Mouse (Mus musculus) mature B cell (primary cell): ENCODE measurements around the gene Tyrp1.

ENCODE experiments used
- in situ Hi-C: fragments of 300-500 bp; cut with MboI; formaldehyde crosslinking; loops from 2 replicates; pipeline ENCODE4 v1.14.3; 2019

Tyrp1 gene

DNA sequence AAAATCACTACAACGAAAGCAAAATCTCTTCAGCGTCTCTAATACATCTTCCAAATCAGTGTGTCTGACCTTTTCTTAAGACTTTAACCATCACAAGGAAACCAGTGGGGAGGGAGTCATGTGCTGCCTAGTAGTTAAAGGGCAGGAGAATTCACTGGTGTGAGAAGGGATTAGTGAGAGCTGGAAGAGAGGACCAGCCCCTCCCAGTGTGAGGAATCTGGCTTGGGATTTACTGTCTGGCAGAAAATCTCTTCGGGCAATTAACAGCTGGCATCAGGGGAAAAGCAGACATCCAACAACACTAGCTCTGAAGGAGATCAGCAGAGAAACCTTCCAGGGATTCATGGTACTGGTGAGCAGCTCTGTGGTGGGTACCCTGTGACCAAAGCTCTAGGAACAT lies at the start of gene Tyrp1:
Tyrp1 (plus strand) TSS at position 74 of the 400 bp plus-strand sequence.
- in situ Hi-C loops = no loop called here

DNA sequence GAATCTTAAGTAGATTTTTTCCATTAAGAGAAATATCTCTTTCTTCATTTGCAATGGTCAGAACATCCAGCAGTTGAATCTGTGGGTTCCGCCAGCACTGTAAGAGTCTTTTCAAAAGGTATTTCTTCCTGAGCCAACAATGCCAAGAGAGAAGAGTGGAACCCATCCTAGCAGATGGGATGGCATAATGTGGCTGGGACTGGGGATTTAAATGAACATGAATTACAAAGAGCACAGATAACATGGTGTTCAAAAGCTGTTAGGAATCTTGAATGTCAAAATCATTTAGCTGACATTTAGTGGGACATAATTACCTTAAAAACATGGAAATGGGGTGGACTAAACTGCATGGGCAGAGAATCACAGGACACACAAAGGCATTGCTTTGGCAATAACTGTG lies 45.6 kb upstream of the Tyrp1 start:
- in situ Hi-C loops = no loop called here

DNA sequence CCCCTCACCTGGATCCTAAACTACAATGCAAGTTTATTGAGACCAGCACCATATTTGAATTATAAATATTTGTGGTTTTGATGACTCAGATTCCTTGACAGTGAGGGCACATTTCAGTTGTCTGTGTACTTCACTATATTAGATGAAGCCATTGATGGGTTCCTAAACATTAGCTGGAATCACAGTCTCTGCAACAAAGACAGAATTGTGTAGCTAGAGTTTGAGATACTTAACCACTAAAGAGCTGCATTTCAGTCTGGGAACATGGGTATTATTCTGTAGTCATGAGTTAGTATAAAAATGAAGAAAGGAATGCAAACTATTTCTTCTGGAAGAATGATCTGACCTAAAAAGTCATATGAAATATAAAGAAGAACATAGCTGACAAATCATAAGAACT lies 14.4 kb upstream of the Tyrp1 start:
- in situ Hi-C loops = no loop called here

DNA sequence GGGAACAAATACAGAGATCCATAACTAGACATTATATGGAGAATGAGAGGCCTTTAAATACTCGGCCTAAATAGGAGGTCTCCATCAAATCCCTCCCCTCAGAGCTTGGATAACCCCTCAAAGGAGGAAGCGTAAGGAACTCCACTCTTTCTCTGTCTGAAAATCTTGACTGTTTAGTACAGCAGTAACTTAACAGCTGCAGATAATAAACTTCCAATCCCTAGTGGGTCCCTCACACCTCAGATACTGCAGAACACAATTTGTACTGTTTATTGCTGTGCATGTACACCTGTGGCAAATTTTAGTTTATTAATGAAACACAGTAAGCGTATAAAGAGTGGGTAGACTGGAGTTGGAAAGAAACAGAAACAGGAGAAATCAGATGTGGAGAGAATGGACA lies 12.0 kb upstream of the Tyrp1 start:
- in situ Hi-C loops = no loop called here

DNA sequence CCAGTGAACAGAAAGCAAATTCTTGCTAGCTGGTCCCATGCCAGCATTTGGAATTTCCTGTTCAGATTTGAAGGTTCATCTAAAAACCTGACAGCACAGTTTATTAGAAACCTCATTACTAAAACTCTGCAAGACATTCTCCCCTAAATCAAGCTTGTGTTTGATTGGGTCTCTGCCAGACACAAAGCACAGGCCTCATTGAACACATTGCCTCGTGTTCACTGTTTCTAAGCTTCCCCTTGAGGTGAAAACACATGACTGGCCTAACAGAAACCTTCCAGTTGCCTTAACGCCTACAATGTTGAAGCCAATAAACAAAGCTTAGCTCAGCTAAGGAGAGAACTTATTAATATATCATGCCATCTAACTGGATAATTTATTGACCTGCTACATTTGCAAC lies 5.7 kb upstream of the Tyrp1 start:
- in situ Hi-C loops = no loop called here

DNA sequence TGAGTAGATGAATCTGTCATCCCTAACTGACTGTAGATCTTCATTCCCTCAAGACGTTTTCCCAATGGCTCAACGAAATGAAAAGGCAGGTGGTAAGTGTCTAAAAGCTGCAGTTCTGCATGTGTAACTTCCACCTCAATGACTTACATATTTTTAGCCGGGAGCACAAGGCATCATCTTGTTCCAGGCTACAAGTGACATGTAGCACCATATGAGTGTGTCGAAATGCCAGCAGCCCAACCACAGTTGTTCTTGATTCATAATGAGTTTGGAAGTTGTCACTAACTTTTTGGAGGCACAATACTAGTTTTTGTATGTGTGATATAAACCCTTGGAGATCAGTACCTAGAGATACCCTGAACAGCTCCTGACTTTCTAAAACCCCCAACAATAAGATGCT lies 5.4 kb downstream of the Tyrp1 start:
- in situ Hi-C loops = no loop called here

DNA sequence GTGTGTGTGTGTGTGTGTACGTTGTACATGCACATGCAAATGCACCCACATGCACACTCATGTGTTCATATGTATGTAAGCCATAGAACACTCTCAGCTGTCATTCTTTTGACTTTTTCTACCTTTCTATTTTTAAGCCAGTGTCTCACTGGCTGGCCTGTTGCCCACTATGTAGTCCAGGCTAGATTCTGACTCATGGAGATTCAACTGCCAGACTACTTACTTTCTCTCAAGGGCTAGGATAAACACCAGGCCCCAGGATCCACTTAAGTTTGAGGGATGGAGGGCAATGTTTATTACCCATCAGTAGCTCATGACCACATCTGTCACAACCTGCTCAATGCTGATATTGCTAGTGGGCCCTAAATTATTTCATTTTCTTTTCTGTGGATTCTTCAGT lies 8.1 kb downstream of the Tyrp1 start:
- in situ Hi-C loops = no loop called here

DNA sequence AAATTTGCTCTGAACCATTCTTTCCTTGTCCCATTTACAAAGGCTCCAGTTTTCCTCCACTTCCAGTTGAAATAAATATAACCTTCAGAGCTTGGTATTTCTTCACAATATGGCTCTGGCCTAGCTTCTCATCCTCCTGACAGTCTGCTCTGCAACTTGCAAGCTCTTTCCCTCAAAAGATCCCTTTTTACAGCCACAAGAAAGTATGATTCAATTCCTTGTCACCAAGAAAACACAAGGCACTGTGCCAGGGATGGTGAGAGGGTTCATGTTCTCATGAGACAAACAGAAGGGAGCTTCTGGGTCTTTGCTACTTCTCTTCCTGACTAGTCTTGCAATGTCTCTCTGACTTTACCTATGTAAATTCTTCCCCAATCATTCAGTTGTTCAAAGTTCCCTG lies 9.8 kb downstream of the Tyrp1 start:
- in situ Hi-C loops = no loop called here

DNA sequence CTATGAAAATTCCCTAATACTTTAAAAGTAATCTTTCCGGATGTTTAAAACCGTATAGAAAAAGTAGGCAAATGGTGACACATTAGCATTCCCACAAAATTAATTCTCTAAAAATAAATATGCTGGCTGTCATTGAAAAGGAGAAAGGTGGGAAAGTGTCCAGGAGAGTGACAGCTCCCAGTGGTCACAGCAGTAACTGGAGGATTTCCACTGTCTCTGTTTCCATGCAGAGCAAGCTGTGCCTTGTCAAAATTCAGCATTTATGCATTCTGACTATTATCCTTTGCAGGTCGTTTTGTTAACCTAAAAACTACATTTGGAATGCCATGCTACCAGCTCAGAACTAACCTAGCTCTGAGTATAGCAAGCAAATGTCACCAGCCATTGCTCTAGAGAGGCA lies 12.1 kb downstream of the Tyrp1 start:
- in situ Hi-C loops = no loop called here

DNA sequence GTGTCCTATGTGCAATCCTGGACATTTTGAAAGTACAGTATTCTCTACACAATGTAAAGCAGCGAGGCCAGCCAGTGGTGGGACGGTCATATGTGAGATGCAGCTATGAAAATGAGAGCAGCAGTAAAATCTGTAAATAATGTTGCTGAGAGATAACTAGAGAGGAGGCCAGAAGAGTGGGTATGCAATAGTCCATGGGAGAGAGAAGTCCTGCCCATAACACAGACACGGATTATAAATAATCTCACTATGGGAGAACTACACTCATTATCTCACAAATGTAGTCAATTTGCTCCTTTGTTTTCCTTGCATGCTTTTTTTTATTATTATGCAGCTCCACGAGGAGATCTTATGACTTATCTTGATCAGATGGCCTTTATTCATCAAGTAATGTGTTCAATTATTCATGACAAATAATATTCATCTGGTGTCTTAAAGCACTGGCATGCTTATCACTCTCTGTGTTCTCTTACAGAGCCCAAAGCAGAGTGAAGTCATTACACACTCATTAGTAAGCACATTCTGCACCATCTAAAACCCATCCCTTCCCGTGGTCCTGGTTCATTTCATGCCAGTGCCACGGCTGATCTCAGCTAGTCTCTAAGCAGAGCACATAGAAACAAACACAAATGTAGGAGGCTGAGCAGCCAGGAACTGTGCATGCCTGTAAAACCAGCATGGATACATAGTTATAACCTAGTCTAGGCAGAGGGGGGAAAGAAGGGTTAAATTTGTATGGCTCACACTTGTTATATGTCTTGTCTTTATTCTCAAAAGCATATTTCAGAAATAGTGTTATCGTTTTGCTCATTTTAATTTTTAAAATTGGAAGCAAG lies 18.9 kb downstream of the Tyrp1 start:
- in situ Hi-C loops = no loop called here

DNA sequence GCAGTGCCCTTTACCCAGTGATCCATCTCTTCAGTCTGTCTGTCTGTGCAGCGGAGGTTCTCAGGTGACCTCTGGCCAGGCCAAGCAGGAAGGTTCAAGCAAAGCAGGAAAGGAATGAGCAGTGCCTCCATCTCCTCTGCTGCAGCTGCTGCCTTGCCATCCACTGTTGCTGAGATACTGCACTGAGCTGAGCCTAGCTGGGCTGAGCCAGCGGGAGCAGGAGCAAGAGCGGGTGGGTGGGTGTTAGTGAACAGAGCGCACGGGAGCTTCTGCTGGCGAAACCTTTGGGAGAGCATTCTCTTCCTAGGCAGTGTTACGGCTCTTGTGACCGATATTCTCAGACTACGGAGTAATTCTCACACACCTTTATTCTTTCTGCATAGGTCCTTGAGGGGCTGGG lies 21.6 kb downstream of the Tyrp1 start:
- in situ Hi-C loops = no loop called here

DNA sequence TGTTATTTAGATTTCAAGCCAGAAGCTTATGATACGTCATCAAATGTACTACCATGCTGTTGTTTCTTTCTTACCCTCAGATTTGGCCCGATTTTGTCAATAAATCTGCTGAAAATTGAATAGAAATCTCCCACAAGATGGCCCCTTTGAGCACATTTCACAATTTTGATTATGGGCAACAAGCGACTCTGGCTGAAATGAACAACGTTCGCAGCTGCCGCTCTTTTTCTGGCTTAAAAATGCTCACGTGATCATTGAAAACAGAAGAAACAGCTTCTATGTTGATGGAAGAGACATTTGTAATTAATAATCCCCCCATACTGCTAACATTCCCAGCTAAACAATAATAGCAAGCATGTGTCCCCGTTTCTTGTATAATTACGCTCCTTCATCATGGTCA lies 29.0 kb downstream of the Tyrp1 start:
- in situ Hi-C loops = no loop called here

DNA sequence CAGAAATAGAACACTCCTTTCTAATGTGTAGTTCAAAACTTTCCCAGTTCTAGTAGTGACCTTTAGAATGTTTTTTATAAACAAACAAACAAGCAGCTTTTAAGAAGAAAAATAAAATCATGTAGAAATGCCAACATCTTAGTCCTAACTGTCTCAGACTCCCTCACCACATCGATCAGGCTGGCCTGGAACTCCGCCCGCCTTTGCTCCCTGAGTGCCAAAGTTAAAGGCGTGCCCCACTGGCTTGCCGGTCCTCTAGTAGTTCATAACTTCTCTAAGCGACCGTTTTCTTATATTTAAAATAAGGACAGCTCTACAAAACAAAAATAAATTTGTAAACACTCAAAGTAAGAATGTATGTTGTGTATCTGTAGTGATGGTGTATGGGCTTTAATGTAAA lies 30.0 kb downstream of the Tyrp1 start:
- in situ Hi-C loops = no loop called here

DNA sequence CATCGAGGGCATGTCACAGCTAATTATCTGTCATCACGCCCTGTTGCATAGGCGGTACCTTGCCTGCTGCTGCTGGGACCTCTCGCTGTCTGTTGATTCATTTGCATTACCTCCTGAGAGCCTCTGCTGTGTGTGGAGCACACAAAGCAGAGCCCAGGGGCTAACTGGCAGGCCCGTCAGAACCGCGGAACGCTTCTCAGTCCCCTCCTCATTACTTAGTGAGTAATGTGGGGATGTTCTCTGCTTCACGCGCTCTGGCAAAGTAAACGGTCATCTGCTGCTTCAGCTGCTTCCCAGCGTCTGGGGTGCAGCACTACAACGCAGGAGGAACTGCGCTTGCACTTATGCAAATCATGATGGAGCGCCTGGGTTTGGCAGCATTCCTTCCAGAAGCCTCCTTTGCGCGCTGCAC lies 30.6 kb downstream of the Tyrp1 start:
- in situ Hi-C loops = no loop called here

DNA sequence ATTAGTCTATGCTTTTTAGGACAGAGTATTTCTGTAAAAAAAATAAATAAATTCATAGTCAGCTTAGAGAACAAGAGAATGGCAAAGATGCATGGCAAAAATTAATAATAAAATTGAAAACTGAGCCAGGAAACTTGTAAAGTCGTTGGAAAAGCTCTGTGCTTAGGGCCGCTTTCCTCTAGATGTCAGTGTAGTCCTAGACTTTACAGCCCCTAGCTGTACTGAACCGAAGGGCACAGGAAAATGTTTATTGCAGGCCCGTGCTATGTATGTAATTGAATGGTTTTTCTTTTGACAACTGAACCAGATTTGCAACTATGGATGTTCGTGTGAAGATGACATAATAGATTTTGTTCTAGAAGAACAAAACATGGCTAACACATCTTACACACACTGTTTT lies 32.1 kb downstream of the Tyrp1 start:
- in situ Hi-C loops = no loop called here

DNA sequence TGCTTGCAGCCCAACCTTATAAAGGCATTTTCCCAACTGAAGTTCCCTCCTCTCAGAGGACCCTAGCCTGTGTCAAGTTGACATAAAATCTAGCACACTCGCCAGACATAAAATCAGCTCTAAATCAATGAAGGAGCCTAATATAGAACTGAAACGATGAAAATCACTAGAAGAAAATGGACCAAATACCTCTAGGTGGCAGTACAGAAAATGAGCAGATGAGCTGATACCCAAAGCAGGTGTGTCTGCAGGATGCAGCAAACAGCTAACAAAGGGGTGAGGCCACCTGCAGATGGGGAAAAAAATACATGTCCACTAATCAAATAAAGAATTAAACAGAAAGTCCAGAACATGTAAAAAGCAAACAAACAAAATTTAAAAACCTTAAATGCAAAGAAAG lies 35.7 kb downstream of the Tyrp1 start:
- in situ Hi-C loops = no loop called here

DNA sequence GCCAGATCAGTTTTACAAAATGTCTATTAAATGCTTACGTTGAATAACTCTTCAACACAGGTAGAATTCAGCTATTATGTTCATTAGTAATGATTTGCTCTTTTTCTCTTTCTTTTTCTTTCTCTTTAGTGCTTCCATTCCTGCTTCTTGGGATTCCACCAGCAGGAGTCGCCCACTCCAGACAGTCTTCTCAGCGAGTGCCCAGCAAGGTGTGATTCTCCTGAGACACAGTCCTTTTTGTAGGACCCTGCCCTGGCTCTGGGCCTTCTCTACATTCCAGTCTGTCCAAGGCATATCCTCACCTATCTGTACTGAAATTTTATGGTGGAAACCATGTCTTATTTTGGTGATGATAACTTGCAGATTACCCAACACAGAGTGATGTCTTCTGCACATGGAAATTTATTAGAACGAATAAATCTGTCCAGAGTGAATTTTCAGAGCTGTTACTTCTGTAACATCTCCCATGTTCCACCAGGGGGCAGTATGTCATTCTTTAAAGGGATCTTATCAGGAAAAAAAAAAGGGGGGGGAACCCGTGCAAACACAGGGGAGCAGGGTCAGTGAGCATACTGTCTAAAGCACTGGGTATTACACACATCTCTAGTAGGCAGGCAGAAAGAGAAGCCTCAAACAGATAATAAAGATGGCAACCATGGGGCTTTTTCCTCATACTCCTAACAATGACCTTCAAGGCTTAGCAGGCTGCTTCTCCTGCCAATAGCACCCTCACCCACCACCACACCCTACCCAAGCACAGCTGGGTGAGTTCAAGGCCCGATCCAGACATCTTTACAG lies 39.1 kb downstream of the Tyrp1 start:
- in situ Hi-C loops = no loop called here

DNA sequence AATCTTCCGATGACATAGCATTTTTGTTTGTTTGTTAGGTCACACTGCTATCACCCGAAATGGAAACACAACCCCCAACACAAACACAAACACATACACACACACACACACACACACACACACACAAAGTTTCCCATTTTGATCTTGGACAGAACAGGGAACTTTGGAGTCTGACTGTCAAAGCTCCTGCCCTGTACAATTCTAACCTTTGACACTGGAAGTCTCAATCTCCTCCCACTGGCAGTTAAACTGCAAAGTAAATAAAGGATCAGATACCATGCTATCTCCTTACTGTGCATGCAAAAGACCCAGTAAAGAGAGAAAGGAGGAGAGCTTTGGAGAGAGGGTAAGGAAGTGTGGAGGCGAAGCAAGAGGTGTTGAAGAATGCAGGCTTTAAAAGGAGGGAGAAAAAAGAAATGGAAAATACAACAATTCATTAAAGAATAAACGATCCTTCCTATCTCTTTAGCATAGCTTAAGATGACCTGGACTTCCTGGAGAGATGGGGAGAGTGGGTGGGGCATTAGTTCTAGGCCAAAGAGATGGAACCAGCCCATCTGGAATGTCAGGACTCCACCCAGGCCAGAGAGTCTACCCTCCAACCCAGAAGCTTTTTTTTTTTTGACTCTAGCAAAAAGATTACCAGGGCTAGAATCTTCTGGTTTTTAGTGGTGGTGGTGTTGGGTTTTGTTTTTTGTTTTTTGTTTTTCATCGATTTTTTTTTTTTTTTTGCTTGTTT lies 40.4 kb downstream of the Tyrp1 start:
- in situ Hi-C loops = no loop called here

DNA sequence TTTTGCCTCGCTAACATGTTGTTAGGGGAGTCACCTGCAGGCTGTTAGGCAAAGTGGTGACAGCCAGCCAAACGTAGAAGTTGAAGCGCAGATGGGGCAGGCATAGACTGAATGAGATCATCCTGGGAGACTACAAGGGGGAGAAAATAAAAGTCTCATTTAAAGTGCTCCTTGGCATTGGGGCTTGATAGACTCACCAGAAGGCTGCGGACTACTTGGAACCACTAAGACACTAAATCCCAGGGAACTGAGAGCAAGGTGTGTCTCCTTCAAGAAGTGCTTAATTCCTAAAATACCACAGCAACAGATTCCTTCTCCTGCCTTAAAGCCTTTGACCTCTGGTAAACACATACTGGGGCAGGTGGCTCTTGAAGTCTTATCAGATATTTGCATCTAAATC lies 41.1 kb downstream of the Tyrp1 start:
- in situ Hi-C loops = no loop called here

DNA sequence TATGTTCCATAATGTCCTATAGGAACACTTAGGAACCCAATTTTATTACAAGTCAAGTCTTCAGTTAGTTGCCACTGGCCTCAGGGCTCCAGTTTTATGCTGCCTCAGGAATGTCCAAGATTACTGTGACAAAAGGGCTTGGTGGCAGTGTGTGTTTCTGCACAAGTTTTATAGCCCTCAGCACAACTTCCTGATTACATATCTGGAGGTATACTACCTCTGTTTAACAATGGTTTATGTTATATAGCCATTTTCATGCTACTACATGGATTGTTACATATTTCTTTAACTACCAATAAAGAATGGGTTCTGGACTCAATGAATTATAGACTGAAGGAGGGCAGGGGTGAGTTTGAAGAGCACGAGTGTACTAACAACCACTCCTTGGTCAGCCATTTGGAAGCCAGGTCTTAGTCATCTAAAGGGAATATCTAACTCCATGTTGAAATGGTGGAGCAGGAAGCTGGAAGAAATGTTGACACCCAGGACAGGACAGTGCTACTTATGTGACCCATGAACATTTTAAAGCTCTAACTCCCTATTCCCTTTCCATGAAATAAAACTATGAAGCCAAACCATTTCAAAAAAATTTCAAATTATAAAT lies 48.2 kb downstream of the Tyrp1 start:
- in situ Hi-C loops = no loop called here

DNA sequence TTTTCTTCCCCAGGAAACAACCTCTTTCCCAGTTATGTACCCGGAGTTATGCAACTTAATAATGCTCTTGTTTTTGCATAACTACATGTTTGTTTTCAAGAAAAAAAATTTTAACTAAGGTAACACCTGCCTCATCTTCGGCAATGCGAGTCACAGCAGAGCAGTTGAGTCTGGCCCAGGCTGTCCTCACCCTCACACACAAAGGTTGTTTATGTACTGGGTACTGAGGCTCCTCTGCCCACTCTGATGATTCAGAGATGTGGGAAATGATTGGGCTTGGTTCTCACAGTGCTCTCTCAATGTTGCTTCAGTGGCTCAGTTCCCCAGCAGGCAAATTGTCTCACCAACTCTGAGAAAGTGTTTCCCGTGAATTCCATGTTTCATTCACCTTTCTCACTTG lies 52.7 kb downstream of the Tyrp1 start:
- in situ Hi-C loops = no loop called here

DNA sequence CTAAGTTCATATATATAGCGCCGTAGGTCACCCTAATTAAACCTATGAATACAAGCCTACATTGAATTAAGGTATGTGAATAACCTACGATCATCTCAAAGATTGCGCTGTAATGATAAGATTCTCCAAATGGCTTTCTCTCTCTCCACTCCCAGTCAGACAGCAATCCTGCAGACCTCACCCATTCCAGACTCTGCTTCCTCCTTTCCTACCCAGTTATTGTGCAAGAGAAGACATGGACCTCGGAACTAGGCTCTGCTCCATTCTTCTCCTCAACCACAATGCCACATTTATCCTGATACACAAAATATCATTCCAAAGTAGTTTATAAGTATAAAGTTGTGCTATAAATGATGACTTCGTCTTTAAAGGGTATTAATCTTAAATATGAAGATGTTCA lies 57.1 kb downstream of the Tyrp1 start:
- in situ Hi-C loops = no loop called here
